Mouse (Mus musculus): ENCODE data around the gene Ppp6r1.

DNA sequence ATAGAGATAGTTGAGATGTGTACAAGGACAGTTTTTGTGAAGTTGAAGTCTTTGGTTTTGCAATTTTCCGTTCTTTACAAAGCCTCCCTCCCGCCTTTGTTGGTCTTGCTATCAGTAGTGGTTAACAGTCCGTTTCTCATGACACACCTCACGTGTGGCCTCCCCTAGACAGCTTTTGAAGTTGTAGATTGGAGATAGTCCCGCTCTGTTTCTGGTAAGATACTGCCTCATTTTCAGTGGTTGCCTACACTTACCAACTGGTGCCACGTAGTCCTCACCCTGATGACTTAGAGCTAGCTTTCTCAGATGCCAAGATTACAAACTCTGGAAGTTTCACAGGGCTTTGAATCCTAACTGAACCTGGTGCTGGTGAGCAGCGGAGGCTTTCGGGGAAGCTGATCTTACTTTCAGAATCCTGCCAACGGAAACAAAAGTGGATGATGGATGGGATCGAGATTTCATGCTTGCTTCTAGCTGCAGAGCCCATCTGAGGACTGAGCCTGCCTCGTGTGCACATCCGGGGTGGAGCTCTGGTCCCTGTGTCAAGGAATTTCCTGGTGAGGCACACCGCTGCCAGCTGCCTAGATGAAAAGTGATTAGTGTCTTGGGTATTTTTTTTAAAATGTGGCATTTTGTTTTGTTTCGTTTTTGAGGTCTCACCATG is 44.9 kb downstream of the Ppp6r1 start:
- no peak for TF ChIP-seq CTCF (IDR thresholded peaks at IDR 0.05; ENCODE audit: borderline replicate concordance, insufficient read depth, low read length)
- TF ChIP-seq POLR2A (IDR thresholded peaks at IDR 0.05; ENCODE audit: low read depth, low read length) = no peak

Data from embryonic fibroblast, embryonic 13.5 days (primary cell).